Mouse (Mus musculus): ENCODE measurements around the gene Gmip. TPM values are rescaled to one million over a fixed set of nuclear protein-coding genes. Genes with fewer than 3 reads are reported as not detected.
A peak's percentile ranks its signal among the peaks of the same experiment; 100 is the strongest.

The Gmip gene
- total RNA-seq, 1 experiment from 2014 or later, result 326 TPM

- no peak for ATAC-seq (ENCODE audit: extremely low read depth, insufficient number of reproducible peaks, low FRiP score, poor library complexity, severe bottlenecking)
Observed at GRCm38 (mm10) chr8:69801796-69802195, 6.7 kb upstream of the Gmip start.

DNA sequence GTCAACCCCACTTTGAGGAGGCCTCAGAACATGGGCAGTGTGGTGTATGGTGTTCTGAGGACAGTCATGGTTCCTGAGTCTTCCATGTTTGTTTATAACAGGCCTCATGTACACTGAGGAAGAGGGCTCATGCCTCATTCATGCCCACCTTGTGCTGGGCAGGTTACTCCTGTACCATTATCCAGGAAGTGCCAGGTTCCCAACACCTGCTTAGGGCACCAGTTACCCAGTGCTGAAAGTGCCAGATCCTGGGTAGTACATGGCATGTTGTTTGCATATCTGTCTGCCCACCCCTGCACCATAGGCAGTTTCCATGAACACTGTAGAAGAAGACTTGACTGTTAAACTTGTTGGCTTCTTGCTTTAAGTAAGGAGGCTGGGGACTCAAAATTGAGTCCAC, 6.3 kb upstream of the Gmip start:
- ATAC-seq (ENCODE audit: extremely low read depth, insufficient number of reproducible peaks, low FRiP score, poor library complexity, severe bottlenecking), result no peak

DNA sequence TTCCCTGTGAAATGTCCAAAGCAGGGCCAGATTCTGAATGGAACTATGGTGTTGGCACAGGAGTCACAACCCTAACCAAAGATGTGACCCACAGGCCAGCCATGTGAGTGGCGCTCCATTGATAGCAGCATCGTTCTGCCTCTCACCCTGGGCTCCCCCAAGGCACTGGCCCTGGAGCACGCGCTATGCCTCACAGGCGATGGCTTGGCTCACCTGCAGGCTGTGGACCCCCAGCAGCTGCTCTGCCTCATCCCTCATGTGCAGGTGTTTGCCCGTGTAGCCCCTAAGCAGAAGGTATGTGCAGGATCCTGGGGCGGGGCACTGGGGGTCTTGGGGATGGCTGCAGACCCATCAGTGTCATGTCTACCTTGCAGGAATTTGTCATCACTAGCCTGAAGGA, 5.1 kb upstream of the Gmip start:
- ATAC-seq (ENCODE audit: extremely low read depth, insufficient number of reproducible peaks, low FRiP score, poor library complexity, severe bottlenecking), result no peak

DNA sequence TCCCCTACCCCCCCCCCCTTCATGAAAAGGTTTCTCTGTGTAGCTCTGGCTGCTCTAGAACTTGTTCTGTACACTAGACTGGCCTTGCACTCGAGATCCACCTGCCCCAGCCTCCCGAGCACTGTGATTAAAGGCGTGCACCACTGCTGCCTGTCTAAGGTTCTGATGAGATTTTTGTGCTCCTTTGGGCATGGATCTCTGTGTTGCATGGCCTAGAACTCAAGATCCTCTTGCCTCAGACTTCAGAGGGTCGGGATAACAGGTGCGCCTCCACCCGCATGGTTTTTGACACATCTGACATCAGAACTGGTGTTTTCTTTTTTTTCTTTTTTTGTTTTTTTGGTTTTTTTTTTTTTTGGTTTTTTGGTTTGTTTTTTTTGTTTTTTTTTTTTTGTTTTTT, 3.9 kb upstream of the Gmip start:
- ATAC-seq (ENCODE audit: extremely low read depth, insufficient number of reproducible peaks, low FRiP score, poor library complexity, severe bottlenecking), result no peak

- no peak for ATAC-seq (ENCODE audit: extremely low read depth, insufficient number of reproducible peaks, low FRiP score, poor library complexity, severe bottlenecking)
Observed at GRCm38 (mm10) chr8:69805086-69805485, 3.4 kb upstream of the Gmip start.

DNA sequence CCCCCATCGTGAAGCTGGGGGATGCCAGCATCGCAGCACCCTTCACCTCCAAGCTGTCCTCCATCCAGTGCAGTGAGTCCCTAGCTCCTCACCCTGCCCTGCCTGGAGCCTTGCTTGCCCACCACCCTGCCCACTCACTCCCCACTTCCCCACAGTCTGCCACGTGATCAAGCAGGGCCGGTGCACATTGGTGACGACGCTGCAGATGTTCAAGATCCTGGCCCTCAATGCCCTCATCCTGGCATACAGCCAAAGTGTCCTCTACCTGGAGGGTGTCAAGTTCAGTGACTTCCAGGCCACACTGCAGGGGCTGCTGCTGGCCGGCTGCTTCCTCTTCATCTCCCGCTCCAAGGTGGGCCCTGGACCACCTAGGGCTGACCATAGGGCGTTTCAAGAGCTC, 3.0 kb upstream of the Gmip start:
- ATAC-seq (ENCODE audit: extremely low read depth, insufficient number of reproducible peaks, low FRiP score, poor library complexity, severe bottlenecking), result no peak

- ATAC-seq (ENCODE audit: extremely low read depth, insufficient number of reproducible peaks, low FRiP score, poor library complexity, severe bottlenecking), result no peak
Observed at GRCm38 (mm10) chr8:69807236-69807635, 1.2 kb upstream of the Gmip start.

GRCm38 (mm10) chr8:69808864-69809403, 455 bp downstream of the Gmip start:
- ATAC-seq (ENCODE audit: extremely low read depth, insufficient number of reproducible peaks, low FRiP score, poor library complexity, severe bottlenecking), result peak; percentile 72

- ATAC-seq (ENCODE audit: extremely low read depth, insufficient number of reproducible peaks, low FRiP score, poor library complexity, severe bottlenecking), result no peak
Observed at GRCm38 (mm10) chr8:69809820-69810219, 1.3 kb downstream of the Gmip start.

GRCm38 (mm10) chr8:69814881-69815280, 6.4 kb downstream of the Gmip start:
- ATAC-seq (ENCODE audit: extremely low read depth, insufficient number of reproducible peaks, low FRiP score, poor library complexity, severe bottlenecking), result no peak

DNA sequence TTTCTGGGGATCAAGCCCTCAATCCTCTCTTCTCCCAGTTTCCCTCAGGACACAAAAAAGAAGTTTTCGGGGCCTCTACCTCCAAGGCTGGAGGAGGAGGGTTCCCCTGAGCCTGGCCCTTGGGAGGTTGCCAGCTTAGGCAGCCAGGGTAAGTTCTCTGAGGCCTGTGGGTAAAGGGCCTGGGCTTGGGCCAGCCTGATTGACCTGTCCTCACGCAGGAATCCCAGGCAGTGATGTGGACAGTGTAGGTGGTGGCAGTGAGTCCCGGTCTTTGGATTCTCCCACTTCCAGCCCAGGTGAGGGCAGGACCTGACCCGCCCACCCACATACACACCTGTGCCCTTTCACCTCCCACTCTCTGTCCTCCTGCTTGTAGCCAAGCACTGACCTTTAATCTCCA, 6.9 kb downstream of the Gmip start:
- no peak for ATAC-seq (ENCODE audit: extremely low read depth, insufficient number of reproducible peaks, low FRiP score, poor library complexity, severe bottlenecking)

GRCm38 (mm10) chr8:69820466-69820865, 12.0 kb downstream of the Gmip start:
- ATAC-seq (ENCODE audit: extremely low read depth, insufficient number of reproducible peaks, low FRiP score, poor library complexity, severe bottlenecking), result no peak

DNA sequence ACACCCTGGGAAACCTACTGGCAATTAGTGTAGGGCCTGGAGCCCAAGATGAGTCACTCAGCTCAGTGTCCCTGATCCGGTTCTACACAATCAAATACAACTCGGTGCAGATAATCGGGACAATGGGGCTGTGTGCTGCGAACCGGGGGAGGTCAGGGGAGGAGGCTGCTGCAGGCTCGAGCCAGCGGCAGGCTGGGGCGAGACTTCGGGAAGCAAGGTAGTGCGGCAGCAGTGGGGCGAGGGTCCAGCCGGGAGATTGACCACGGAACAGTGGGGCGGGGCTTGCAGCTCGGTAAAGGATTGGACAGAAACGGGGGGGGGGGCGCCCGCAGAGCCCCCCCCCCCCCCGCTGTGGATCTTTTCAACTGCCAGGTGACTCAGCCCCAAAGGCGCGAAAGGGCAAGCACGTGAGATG, 13.5 kb downstream of the Gmip start:
- no peak for ATAC-seq (ENCODE audit: extremely low read depth, insufficient number of reproducible peaks, low FRiP score, poor library complexity, severe bottlenecking)

GRCm38 (mm10) chr8:69822386-69823191, 14.1 kb downstream of the Gmip start, which contains the start of gene Lpar2:
Gene Lpar2, plus strand, starts transcription at chr8:69822429.
- peak; percentile 32 for ATAC-seq (ENCODE audit: extremely low read depth, insufficient number of reproducible peaks, low FRiP score, poor library complexity, severe bottlenecking)

GRCm38 (mm10) chr8:69826371-69826770, 17.9 kb downstream of the Gmip start:
- no peak for ATAC-seq (ENCODE audit: extremely low read depth, insufficient number of reproducible peaks, low FRiP score, poor library complexity, severe bottlenecking)

GRCm38 (mm10) chr8:69832298-69832853, 23.9 kb downstream of the Gmip start, which contains the start of gene Pbx4:
Gene Pbx4, plus strand, starts transcription at chr8:69832491.
- ATAC-seq (ENCODE audit: extremely low read depth, insufficient number of reproducible peaks, low FRiP score, poor library complexity, severe bottlenecking), result peak; percentile 90

DNA sequence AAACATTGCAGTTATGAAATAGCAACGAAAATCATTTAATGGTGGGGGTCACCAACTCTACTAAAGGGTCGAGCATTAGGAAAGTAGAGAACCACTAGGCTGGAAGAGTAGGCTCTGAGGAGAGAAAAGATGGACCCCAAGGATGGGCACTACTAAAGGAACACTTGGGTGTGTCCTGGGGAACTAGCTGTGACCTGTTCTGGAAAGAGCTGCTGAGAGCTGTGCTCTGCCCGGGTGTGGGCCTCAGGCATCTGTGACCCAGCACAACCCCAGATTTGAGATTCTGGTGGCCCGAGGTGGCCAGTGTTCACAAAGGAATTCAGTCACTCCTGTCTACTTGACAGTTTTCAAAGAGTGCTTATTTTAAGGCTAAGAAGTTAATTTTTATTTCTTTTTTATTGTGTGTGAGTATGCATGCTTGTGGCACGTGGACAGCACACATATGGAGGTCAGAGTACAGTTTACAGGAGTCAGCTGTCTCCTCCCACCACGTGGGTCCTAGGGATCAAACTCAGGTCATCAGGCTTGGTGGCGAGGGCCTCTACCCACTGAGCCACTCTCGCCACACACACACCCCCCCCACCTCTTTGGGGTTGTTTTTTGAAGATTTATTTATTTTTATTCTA, 28.7 kb downstream of the Gmip start:
- no peak for ATAC-seq (ENCODE audit: extremely low read depth, insufficient number of reproducible peaks, low FRiP score, poor library complexity, severe bottlenecking)

GRCm38 (mm10) chr8:69847167-69848065, 38.9 kb downstream of the Gmip start:
- no peak for ATAC-seq (ENCODE audit: extremely low read depth, insufficient number of reproducible peaks, low FRiP score, poor library complexity, severe bottlenecking)

DNA sequence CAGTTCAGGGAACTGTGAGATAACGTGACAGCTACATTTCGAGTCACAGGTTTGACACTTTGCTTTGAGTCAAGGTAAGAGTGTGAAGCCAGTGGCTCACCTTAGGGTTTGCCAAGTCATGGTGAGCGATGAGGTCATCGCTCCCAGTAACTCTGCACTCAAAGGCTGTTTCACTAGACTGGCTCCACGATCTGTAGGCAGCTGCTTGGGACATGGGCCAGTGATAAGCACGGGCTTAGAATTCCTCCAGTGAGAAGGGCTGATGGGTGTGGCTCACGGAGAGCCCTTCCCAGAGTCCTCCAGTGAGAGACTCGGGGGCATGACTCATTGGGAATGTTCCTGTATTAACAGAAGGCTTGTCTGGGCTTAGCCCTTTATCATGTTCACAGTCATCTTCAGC, 40.5 kb downstream of the Gmip start:
- no peak for ATAC-seq (ENCODE audit: extremely low read depth, insufficient number of reproducible peaks, low FRiP score, poor library complexity, severe bottlenecking)

Data from neutrophil, adult 5-6 weeks (primary cell).